Mouse (Mus musculus): ENCODE measurements around the gene Plac9a.

DNA sequence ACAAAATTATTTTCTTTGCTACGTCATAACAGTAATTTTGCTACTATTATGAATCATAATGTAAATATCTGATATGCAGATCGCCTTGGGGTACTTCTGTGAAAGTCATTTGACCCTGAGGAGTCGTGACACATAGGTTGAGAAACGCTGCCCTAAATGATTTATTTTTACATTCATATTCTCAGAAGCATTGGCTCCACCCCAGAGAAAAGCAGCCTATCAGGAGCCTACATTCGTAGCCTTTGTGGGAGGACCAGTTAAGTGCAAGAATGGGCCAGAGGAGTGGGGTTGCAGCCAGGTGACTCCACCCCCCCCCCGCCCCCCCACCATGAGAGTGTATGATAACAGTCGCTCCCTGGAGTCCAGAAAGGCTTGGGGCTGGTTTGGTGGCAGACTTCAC, 63.1 kb downstream of the Plac9a start:
- TF ChIP-seq CTCF (IDR thresholded peaks at IDR 0.05; ENCODE audit: borderline replicate concordance, control insufficient read depth, extremely low read depth, insufficient read depth, low read length, poor library complexity) (no peak), POLR2A (IDR thresholded peaks at IDR 0.05; ENCODE audit: control insufficient read depth, extremely low read depth, insufficient read depth, low read length, poor library complexity) (no peak)

All from thymus, adult 2 months (tissue).